Mouse (Mus musculus) forebrain, embryonic 11.5 days (tissue): ENCODE results near the gene Sepsecs. TPM values are rescaled to one million over a fixed set of nuclear protein-coding genes. Genes with fewer than 3 reads are reported as not detected.
A peak's percentile ranks its signal among the peaks of the same experiment; 100 is the strongest.

ENCODE experiments used
- ATAC-seq: fragments of 200-750 bp; cut with Nextera tagmentation; replicated peaks from 2 replicates; pipeline ENCODE4 v1.8.0; 2017; ENCODE audit warnings: moderate TSS enrichment; ENCODE audit not compliant: low FRiP score
- DNase-seq: peaks from one replicate; pipeline ENCODE4 v3.0.0-alpha.2; 2017; ENCODE audit warnings: low spot score
- H3K27ac ChIP-seq: fragments of 300-500 bp; sonication (generic); 2 replicates; pipeline ENCODE4 v1.5.1; 2014; ENCODE audit warnings: low read depth, low read length
- H3K27me3 ChIP-seq: fragments of 300-500 bp; sonication (generic); 2 replicates; pipeline ENCODE4 v1.6.1; 2014; ENCODE audit warnings: mild to moderate bottlenecking, low read length, mixed read lengths; ENCODE audit not compliant: control insufficient read depth, insufficient read depth
- H3K36me3 ChIP-seq: fragments of 300-500 bp; sonication (generic); 2 replicates; pipeline ENCODE4 v1.6.1; 2014; ENCODE audit warnings: mild to moderate bottlenecking, low read length, moderate library complexity, mixed read lengths; ENCODE audit not compliant: control insufficient read depth, insufficient read depth
- H3K4me1 ChIP-seq: fragments of 300-500 bp; sonication (generic); replicated peaks from 2 replicates; pipeline ENCODE4 v1.6.1; 2014; ENCODE audit warnings: low read length, mixed read lengths; ENCODE audit not compliant: control insufficient read depth, insufficient read depth
- H3K4me2 ChIP-seq: fragments of 300-500 bp; sonication (generic); 2 replicates; pipeline ENCODE4 v1.6.1; 2014; ENCODE audit warnings: low read depth, mild to moderate bottlenecking, low read length, moderate library complexity, mixed read lengths; ENCODE audit not compliant: severe bottlenecking
- H3K4me3 ChIP-seq: fragments of 300-500 bp; sonication (generic); 2 replicates; pipeline ENCODE4 v1.5.1; 2014; ENCODE audit warnings: low read depth, low read length
- H3K9ac ChIP-seq: fragments of 300-500 bp; sonication (generic); 2 replicates; pipeline ENCODE4 v1.6.1; 2014; ENCODE audit warnings: low read length
- H3K9me3 ChIP-seq: fragments of 300-500 bp; sonication (generic); 2 replicates; pipeline ENCODE4 v1.6.1; 2016; ENCODE audit warnings: low read length, mixed read lengths; ENCODE audit not compliant: control insufficient read depth
- WGBS: fragments of 180-500 bp; shearing (Covaris S2); extraction: QIAGEN DNeasy Blood & Tissue Kit; methylation state at CpG from one replicate; pipeline ENCODE4 v1.1.7; 2014; 5-methylcytosine and 5-hydroxymethylcytosine counted together
- polyA plus RNA-seq: library from polyadenylated mRNA; unstranded; fragments of >200 nt; fragmentation: Nextera tagmentation; extraction: Ambion mirVana; gene quantifications from 2 replicates; pipeline ENCODE4 v1.2.1, GENCODE M21; 2014

Sepsecs gene
- polyA plus RNA-seq, 1 experiment from 2014 or later: 9.5 TPM

DNA sequence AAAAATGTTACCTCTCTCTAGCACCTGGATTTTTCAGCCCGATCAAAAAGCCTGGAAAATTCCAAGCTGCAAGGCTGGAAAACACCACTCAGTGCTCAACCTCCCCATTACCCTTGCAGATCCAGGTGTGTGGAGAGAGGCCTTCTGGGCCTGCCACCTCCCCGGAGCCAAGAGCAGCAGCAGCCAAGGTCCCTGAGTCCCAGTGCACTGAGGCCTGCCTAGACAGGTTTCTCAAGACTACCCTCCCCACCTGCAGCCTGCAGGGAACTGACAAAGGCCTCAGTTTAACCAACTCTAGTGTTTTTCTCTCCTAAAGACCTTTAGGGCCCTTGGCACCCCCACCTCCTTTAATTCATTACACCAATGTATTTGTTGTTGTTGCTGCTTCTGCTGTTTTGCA, 46.4 kb downstream of the Sepsecs start:
- ATAC-seq (no peak), DNase-seq (no peak)
- WGBS: 85% methylated on average over 2 of the region's 2 CpGs
- H3K9me3 ChIP-seq: no peaks in the 10 kb centered on the region
- no peaks in the 10 kb centered on the region; the same call in 1 of the 2 replicates for H3K27me3 ChIP-seq
- H3K27ac ChIP-seq: no peak overlapping the region
- H3K4me3 ChIP-seq: no peak overlapping the region
- H3K4me1 ChIP-seq: peaks cover 6% of the 10 kb centered on the region
- H3K36me3 ChIP-seq: no peaks in the 10 kb centered on the region
- H3K9ac ChIP-seq: no peak overlapping the region
- no peak overlapping the region for H3K4me2 ChIP-seq

DNA sequence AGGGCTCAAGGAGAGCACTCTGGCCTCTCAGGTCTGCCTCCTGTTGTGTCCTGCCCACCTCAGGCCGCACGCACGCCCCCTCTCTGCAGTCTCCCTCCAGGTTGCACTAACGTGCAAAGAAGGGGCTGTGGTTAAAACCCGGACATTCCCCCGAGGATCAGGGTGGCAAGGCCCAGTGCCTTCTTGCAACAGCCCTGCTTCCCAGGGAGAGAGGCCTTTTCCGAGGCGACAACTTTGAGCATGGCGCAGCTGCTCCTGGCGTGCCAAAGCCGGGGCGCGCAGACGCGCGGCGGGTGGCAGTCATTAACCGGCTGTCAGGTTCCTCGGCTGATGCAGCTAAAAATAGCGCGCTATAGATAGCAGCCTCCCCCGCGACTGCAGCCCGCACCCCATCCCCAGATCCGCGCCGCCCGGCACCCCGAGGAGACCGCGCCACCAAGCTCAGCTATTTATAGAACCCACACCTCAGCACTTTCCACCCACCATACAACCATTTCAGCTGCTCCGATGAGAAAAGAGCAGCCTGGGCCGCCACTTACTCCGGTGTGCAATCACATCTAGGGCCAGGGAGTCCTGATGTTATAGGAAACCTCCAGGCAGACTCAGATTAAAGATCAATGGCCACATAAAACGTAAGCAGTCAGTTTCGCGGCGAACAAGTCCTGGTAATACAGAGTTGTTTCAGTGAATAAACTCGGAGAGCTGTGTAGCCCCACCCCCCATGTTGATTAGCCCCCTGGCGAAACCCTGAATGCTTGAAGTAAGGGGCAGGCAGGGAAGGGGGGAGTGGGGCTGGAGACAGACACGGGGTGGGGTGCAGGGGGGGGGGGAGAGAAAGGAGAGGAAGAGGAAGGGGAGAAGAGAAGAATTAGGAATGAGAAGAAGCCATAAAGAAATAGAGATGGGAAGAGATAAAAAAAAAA, 50.9 kb downstream of the Sepsecs start:
- DNase-seq (peak; percentile 75), ATAC-seq (peak; percentile 78)
- Histone ChIP-seq H3K9ac (peak overlapping the region; percentile 44), H3K4me1 (peaks cover 5% of the 10 kb centered on the region), H3K4me2 (peak overlapping the region; percentile 87), H3K36me3 (no peaks in the 10 kb centered on the region), H3K27me3 (no peaks in the 10 kb centered on the region; the same call in 1 of the 2 replicates), H3K4me3 (peak overlapping the region; percentile 31), H3K9me3 (no peaks in the 10 kb centered on the region), H3K27ac (no peak overlapping the region)
- under 1% methylated on average over 41 of the region's 41 CpGs for WGBS

DNA sequence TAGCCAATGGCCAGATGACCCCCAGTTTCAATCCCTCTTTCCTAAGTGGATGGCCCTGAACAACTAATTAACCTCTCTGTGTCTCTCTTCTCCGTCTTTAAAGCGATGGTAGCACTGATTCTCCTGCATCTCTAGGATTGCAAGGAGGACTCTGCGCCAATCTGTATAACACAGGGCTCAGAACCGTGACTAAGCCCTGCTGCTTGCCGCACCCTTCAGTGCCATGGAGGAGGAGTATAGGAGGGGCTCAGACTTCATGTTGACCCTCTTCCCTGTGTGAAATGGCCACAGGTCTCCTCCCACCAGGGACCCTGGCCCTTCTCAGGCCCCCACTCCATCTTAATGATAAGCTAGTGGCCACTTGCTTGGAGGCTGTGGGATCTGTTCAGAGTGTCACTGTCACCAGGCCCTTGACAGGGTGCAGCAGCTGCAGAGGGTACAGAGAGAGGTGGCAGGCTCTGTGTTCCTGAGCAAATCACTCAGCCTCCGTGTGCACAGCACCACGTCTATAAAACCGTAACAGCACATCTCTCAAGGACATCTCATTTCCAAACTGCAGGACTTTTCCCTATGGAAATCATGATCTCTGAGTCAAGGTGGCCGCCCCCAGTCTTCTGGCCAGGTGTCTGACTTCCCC, 51.7 kb downstream of the Sepsecs start:
- no peak for DNase-seq
- peaks cover 5% of the 10 kb centered on the region for H3K4me1 ChIP-seq
- peak; percentile 34; the same call in 1 of the 2 replicates for ATAC-seq
- peak overlapping the region; percentile 87 for H3K4me2 ChIP-seq
- WGBS: 23% methylated on average over 9 of the region's 9 CpGs
- H3K36me3 ChIP-seq: no peaks in the 10 kb centered on the region
- peak overlapping the region; percentile 31; the same call in 1 of the 2 replicates for H3K4me3 ChIP-seq
- peak overlapping the region; percentile 44 for H3K9ac ChIP-seq
- H3K9me3 ChIP-seq: no peaks in the 10 kb centered on the region
- H3K27me3 ChIP-seq: no peaks in the 10 kb centered on the region; the same call in 1 of the 2 replicates
- no peak overlapping the region for H3K27ac ChIP-seq

DNA sequence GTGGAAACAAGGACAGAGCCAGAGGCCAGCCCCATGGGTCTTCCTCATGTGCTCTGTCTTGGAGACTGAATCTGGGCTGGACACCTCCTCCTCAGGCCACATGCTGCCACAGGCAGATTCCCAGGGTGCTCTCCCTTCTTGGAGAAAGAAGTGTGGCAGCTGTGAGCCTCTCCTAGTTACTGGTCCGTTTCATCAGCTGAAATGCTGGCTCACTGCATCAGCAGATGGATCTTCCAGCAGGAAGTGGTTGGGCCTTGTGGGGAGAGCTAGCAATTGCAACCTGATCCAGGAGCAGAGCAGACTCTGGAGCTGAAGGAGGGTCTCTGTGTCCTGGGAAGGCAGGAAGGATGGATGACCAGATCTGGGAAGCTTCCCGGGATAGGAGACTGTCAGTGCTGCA, 53.0 kb downstream of the Sepsecs start:
- Histone ChIP-seq H3K9me3 (no peaks in the 10 kb centered on the region), H3K4me3 (no peak overlapping the region), H3K4me1 (peaks cover 5% of the 10 kb centered on the region), H3K4me2 (no peak overlapping the region), H3K36me3 (no peaks in the 10 kb centered on the region), H3K27ac (no peak overlapping the region), H3K27me3 (no peaks in the 10 kb centered on the region; the same call in 1 of the 2 replicates), H3K9ac (no peak overlapping the region)
- DNase-seq (no peak), ATAC-seq (no peak)
- 25% methylated on average over 2 of the region's 2 CpGs for WGBS

DNA sequence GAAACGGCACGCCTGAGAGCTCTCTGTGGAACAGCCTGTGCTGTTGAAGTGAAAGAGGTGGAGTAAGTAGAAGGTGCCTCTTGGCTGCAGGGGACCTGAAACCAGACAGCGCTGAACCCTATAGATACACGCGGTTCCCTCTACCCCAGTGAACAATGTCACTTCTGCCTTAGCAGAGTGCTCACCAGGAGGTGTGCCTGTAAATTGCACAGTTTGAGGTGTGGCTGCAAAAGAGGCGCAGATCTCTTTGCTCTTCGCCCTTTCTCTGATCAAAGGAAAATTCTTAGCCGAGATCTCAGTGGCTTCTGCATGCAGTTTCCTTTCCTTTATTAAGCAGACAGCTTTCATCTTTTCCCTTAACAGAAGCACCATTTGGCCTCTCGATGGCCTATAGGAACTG, 54.1 kb downstream of the Sepsecs start:
- ATAC-seq (no peak), DNase-seq (no peak)
- no peak overlapping the region for H3K9ac ChIP-seq
- WGBS: 71% methylated on average over 9 of the region's 9 CpGs
- H3K4me2 ChIP-seq: no peak overlapping the region
- H3K27ac ChIP-seq: no peak overlapping the region
- H3K9me3 ChIP-seq: no peaks in the 10 kb centered on the region
- no peaks in the 10 kb centered on the region; the same call in 1 of the 2 replicates for H3K27me3 ChIP-seq
- no peaks in the 10 kb centered on the region for H3K36me3 ChIP-seq
- peaks cover 5% of the 10 kb centered on the region for H3K4me1 ChIP-seq
- H3K4me3 ChIP-seq: no peak overlapping the region

DNA sequence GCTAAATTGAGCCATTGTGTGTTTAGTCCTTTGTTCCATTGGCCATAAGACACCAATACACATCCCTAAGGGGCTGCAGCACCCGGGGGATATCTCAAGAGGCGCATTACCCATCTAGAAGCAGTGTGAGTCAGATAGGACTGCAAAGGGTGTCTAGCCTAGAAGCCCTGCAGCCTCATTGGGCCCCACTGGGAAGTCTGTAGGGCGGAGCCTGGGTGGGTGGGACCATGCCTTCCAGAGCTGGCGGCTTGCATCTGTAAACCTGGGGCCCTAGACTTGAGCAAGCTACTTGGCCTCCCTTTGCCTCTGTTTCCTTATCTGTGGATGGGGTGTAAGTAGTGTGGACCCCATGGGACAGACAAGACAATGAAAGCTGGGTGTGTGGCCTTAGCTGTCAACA, 54.8 kb downstream of the Sepsecs start:
- H3K4me3 ChIP-seq: no peak overlapping the region
- H3K4me2 ChIP-seq: no peak overlapping the region
- H3K36me3 ChIP-seq: no peaks in the 10 kb centered on the region
- ATAC-seq (no peak), DNase-seq (no peak)
- no peaks in the 10 kb centered on the region; the same call in 1 of the 2 replicates for H3K27me3 ChIP-seq
- WGBS: 73% methylated on average over 4 of the region's 4 CpGs
- H3K9me3 ChIP-seq: no peaks in the 10 kb centered on the region
- peaks cover 5% of the 10 kb centered on the region for H3K4me1 ChIP-seq
- H3K27ac ChIP-seq: no peak overlapping the region
- no peak overlapping the region for H3K9ac ChIP-seq

DNA sequence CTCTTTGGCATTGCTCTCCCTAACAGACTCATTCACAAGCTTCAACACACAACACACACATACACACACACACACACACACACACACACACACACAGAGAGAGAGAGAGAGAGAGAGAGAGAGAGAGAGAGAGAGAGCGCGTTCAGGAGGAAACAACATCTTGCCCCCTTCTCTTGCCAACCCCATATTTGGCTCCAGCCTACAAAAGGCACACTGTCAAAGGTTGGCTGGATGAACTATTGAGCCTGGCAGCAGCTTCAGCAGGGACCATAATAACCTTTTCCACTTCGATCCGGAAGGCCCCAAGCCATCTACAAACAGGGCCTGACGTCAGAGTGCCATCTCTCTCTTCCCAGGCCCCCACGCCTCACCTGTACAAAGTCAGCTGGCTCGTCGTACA, 56.7 kb downstream of the Sepsecs start:
- DNase-seq (no peak), ATAC-seq (no peak)
- H3K4me3 ChIP-seq: no peak overlapping the region
- no peaks in the 10 kb centered on the region for H3K4me1 ChIP-seq
- no peak overlapping the region for H3K27ac ChIP-seq
- no peaks in the 10 kb centered on the region for H3K27me3 ChIP-seq
- no peak overlapping the region for H3K4me2 ChIP-seq
- no peaks in the 10 kb centered on the region for H3K36me3 ChIP-seq
- 91% methylated on average over 8 of the region's 8 CpGs for whole genome bisulfite sequencing
- no peaks in the 10 kb centered on the region; the same call in 1 of the 2 replicates for H3K9me3 ChIP-seq
- H3K9ac ChIP-seq: no peak overlapping the region

DNA sequence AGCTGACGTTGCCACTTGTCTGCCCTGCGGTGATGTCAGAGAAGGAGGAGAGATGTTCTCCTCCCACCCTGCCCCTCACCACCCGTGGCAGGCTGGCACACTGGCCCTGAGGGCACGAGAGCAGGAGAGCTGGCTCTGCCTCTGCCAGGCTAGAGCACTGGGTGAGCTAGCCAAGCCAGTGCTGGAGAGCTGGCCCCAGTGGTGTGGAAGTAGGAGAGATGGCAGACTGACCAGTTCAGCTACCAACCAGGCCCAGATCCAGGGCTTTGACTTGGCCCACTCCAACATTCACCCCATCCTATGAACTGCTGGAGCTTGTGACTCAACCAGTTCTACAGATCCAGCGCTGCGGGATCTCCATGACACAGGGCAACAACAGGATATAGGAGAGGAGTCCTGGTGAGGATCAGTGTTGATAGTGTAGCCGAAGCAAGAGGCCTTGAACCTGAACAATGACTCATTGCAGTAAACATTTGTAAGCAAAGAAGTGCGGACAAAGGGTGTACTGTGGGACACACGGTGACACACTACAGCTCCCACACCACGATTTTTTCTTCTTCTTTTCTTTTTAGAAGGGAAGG, 58.1 kb downstream of the Sepsecs start:
- ATAC-seq: no peak
- WGBS: 82% methylated on average over 10 of the region's 10 CpGs
- H3K27ac ChIP-seq: no peak overlapping the region

More for the DNA sequence above, 58.1 kb downstream of the Sepsecs start:
- Histone ChIP-seq H3K4me3 (no peak overlapping the region), H3K4me2 (no peak overlapping the region), H3K9ac (no peak overlapping the region), H3K4me1 (no peaks in the 10 kb centered on the region), H3K36me3 (no peaks in the 10 kb centered on the region), H3K27me3 (no peaks in the 10 kb centered on the region), H3K9me3 (no peaks in the 10 kb centered on the region; the same call in 1 of the 2 replicates)
- DNase-seq: no peak
